Mouse (Mus musculus) ES-E14 (cell line): ENCODE results near the gene Scfd2.

Experiments used
- CHD2 ChIP-seq: IDR thresholded peaks from 2 replicates; pipeline ENCODE4 v1.6.1; 2014; ENCODE audit warnings: mild to moderate bottlenecking, low read depth, low read length, inconsistent platforms
- MAFK ChIP-seq: IDR thresholded peaks from 2 replicates; pipeline ENCODE4 v1.6.1; 2014; ENCODE audit warnings: mild to moderate bottlenecking, low read depth, low read length, inconsistent platforms; ENCODE audit not compliant: insufficient read depth
- ZC3H11A ChIP-seq: IDR thresholded peaks from 2 replicates; pipeline ENCODE4 v1.6.1; 2012; ENCODE audit warnings: low read depth, mild to moderate bottlenecking, inconsistent platforms, low read length, borderline replicate concordance
- ZNF384 ChIP-seq: IDR thresholded peaks from 2 replicates; pipeline ENCODE4 v1.6.1; 2012; ENCODE audit warnings: low read depth, low read length, inconsistent platforms

- no peak for TF ChIP-seq CHD2
- no peak for TF ChIP-seq MAFK
- no peak for TF ChIP-seq ZC3H11A
- no peak for TF ChIP-seq ZNF384
These were observed 276.6 kb downstream of the Scfd2 start for GRCm38 (mm10) chr5:74254996-74255395.
